Mouse (Mus musculus) adrenal gland (tissue): ENCODE measurements around the gene Ddc.

Experiments used
- intact Hi-C: fragments of 180-260 bp; cut with DNase I; formaldehyde crosslinking; loops from one replicate; pipeline ENCODE4 v1.15.1; 2025

Ddc gene

GRCm38 (mm10) chr11:11878278-11878980, 19.5 kb downstream of the Ddc start:
- intact Hi-C loops: no loop called here

- intact Hi-C loops: no loop called here
These were observed 20.1 kb downstream of the Ddc start for GRCm38 (mm10) chr11:11877891-11878277.

- intact Hi-C loops: no loop called here
These were observed 21.6 kb downstream of the Ddc start for GRCm38 (mm10) chr11:11876366-11876765.

- intact Hi-C loops: no loop called here
These were observed 22.7 kb downstream of the Ddc start for GRCm38 (mm10) chr11:11875230-11875629.

GRCm38 (mm10) chr11:11873023-11873908, 24.7 kb downstream of the Ddc start:
- intact Hi-C loops: no loop called here

GRCm38 (mm10) chr11:11872140-11872795, 25.7 kb downstream of the Ddc start:
- intact Hi-C loops: no loop called here

- intact Hi-C loops: no loop called here
These were observed 26.6 kb downstream of the Ddc start for GRCm38 (mm10) chr11:11871197-11871813.

- intact Hi-C loops: no loop called here
These were observed 29.9 kb downstream of the Ddc start for GRCm38 (mm10) chr11:11867971-11868481.

GRCm38 (mm10) chr11:11866696-11867095, 31.2 kb downstream of the Ddc start:
- intact Hi-C loops: no loop called here

GRCm38 (mm10) chr11:11865128-11865527, 32.8 kb downstream of the Ddc start:
- intact Hi-C loops: no loop called here

GRCm38 (mm10) chr11:11864446-11865101, 33.4 kb downstream of the Ddc start:
- intact Hi-C loops: no loop called here

GRCm38 (mm10) chr11:11862502-11862901, 35.4 kb downstream of the Ddc start:
- intact Hi-C loops: no loop called here

GRCm38 (mm10) chr11:11856959-11857358, 41.0 kb downstream of the Ddc start:
- intact Hi-C loops: no loop called here

GRCm38 (mm10) chr11:11855685-11856131, 42.2 kb downstream of the Ddc start:
- intact Hi-C loops: no loop called here

- intact Hi-C loops: no loop called here
These were observed 42.8 kb downstream of the Ddc start for GRCm38 (mm10) chr11:11855061-11855672.

- intact Hi-C loops: no loop called here
These were observed 44.0 kb downstream of the Ddc start for GRCm38 (mm10) chr11:11853731-11854461.

GRCm38 (mm10) chr11:11851957-11852505, 45.9 kb downstream of the Ddc start:
- intact Hi-C loops: no loop called here

- intact Hi-C loops: no loop called here
These were observed 47.3 kb downstream of the Ddc start for GRCm38 (mm10) chr11:11850476-11851267.
